Mouse (Mus musculus): ENCODE data around the gene Trim40. TPM values are rescaled to one million over a fixed set of nuclear protein-coding genes. Genes with fewer than 3 reads are reported as not detected.

Gene Trim40
- polyA plus RNA-seq, 1 experiment from 2014 or later = not detected

GRCm38 (mm10) chr17:36858181-36858580 lies 31.7 kb downstream of the Trim40 start:
- peaks cover 69% of the 10 kb centered on the region for H3K36me3 ChIP-seq

GRCm38 (mm10) chr17:36856236-36856635 lies 33.7 kb downstream of the Trim40 start:
- H3K27me3 ChIP-seq = no peaks in the 10 kb centered on the region
- no peak overlapping the region for H3K9ac ChIP-seq (replicated peaks)
- no peaks in the 10 kb centered on the region for H3K4me1 ChIP-seq (replicated peaks)
- ATAC-seq (ENCODE audit: insufficient number of reproducible peaks, insufficient read depth, low FRiP score, low TSS enrichment, low read depth) = no peak
- H3K4me2 ChIP-seq = no peak overlapping the region
- no peaks in the 10 kb centered on the region for H3K9me3 ChIP-seq
- 93% methylated on average over 4 of the region's 4 CpGs for WGBS
- no peak overlapping the region for H3K4me3 ChIP-seq (replicated peaks)
- H3K36me3 ChIP-seq = peaks cover 88% of the 10 kb centered on the region
- H3K27ac ChIP-seq = no peak overlapping the region

More at GRCm38 (mm10) chr17:36858181-36858580, 31.7 kb downstream of the Trim40 start:
- WGBS = 90% methylated on average over 3 of the region's 3 CpGs
- ATAC-seq (ENCODE audit: insufficient number of reproducible peaks, insufficient read depth, low FRiP score, low TSS enrichment, low read depth) = no peak
- no peak overlapping the region for H3K9ac ChIP-seq (replicated peaks)
- no peak overlapping the region for H3K4me2 ChIP-seq
- H3K4me3 ChIP-seq (replicated peaks) = no peak overlapping the region
- no peaks in the 10 kb centered on the region for H3K27me3 ChIP-seq
- no peak overlapping the region for H3K27ac ChIP-seq
- no peaks in the 10 kb centered on the region for H3K9me3 ChIP-seq
- H3K4me1 ChIP-seq (replicated peaks) = no peaks in the 10 kb centered on the region; the same call in 1 of the 2 replicates

GRCm38 (mm10) chr17:36855484-36855883 lies 34.4 kb downstream of the Trim40 start:
- Histone ChIP-seq H3K27ac (no peak overlapping the region), H3K9ac (replicated peaks) (no peak overlapping the region), H3K36me3 (peaks cover 96% of the 10 kb centered on the region), H3K27me3 (no peaks in the 10 kb centered on the region), H3K9me3 (no peaks in the 10 kb centered on the region), H3K4me2 (no peak overlapping the region), H3K4me3 (replicated peaks) (no peak overlapping the region), H3K4me1 (replicated peaks) (no peaks in the 10 kb centered on the region)
- 90% methylated on average over 3 of the region's 3 CpGs for WGBS
- no peak for ATAC-seq (ENCODE audit: insufficient number of reproducible peaks, insufficient read depth, low FRiP score, low TSS enrichment, low read depth)

- H3K27ac ChIP-seq = no peak overlapping the region
- no peaks in the 10 kb centered on the region for H3K27me3 ChIP-seq
- H3K4me2 ChIP-seq = no peak overlapping the region
- H3K4me3 ChIP-seq (replicated peaks) = no peak overlapping the region
- no peak for ATAC-seq (ENCODE audit: insufficient number of reproducible peaks, insufficient read depth, low FRiP score, low TSS enrichment, low read depth)
- WGBS = 85% methylated on average over 5 of the region's 5 CpGs
- no peak overlapping the region for H3K9ac ChIP-seq (replicated peaks)
- H3K4me1 ChIP-seq (replicated peaks) = no peaks in the 10 kb centered on the region
- peaks cover 63% of the 10 kb centered on the region for H3K36me3 ChIP-seq
- no peaks in the 10 kb centered on the region for H3K9me3 ChIP-seq
Observed at GRCm38 (mm10) chr17:36851627-36852026, 38.3 kb downstream of the Trim40 start.

GRCm38 (mm10) chr17:36851200-36851599 lies 38.7 kb downstream of the Trim40 start:
- ATAC-seq (ENCODE audit: insufficient number of reproducible peaks, insufficient read depth, low FRiP score, low TSS enrichment, low read depth) = no peak
- WGBS = 91% methylated on average over 5 of the region's 5 CpGs
- H3K36me3 ChIP-seq = peaks cover 61% of the 10 kb centered on the region

GRCm38 (mm10) chr17:36849992-36850391 lies 39.9 kb downstream of the Trim40 start:
- Histone ChIP-seq H3K9me3 (no peaks in the 10 kb centered on the region), H3K4me2 (no peak overlapping the region), H3K27ac (no peak overlapping the region), H3K9ac (replicated peaks) (no peak overlapping the region), H3K4me3 (replicated peaks) (no peak overlapping the region), H3K27me3 (no peaks in the 10 kb centered on the region), H3K4me1 (replicated peaks) (no peaks in the 10 kb centered on the region; the same call in 1 of the 2 replicates), H3K36me3 (peaks cover 55% of the 10 kb centered on the region)
- WGBS = 95% methylated on average over 2 of the region's 2 CpGs
- no peak for ATAC-seq (ENCODE audit: insufficient number of reproducible peaks, insufficient read depth, low FRiP score, low TSS enrichment, low read depth)

More at GRCm38 (mm10) chr17:36851200-36851599, 38.7 kb downstream of the Trim40 start:
- no peak overlapping the region for H3K4me3 ChIP-seq (replicated peaks)
- H3K27ac ChIP-seq = no peak overlapping the region
- no peak overlapping the region for H3K4me2 ChIP-seq
- H3K27me3 ChIP-seq = no peaks in the 10 kb centered on the region
- no peaks in the 10 kb centered on the region for H3K9me3 ChIP-seq
- H3K9ac ChIP-seq (replicated peaks) = no peak overlapping the region
- no peaks in the 10 kb centered on the region for H3K4me1 ChIP-seq (replicated peaks)

- Histone ChIP-seq H3K4me1 (replicated peaks) (peaks cover 11% of the 10 kb centered on the region), H3K4me2 (no peak overlapping the region), H3K9ac (replicated peaks) (no peak overlapping the region), H3K9me3 (no peaks in the 10 kb centered on the region), H3K27ac (no peak overlapping the region), H3K36me3 (peaks cover 51% of the 10 kb centered on the region), H3K27me3 (no peaks in the 10 kb centered on the region), H3K4me3 (replicated peaks) (no peak overlapping the region)
- ATAC-seq (ENCODE audit: insufficient number of reproducible peaks, insufficient read depth, low FRiP score, low TSS enrichment, low read depth) = no peak
- 75% methylated on average over 5 of the region's 5 CpGs for WGBS
Observed at GRCm38 (mm10) chr17:36848911-36849310, 41.0 kb downstream of the Trim40 start.

- Histone ChIP-seq H3K4me3 (replicated peaks) (no peak overlapping the region), H3K27me3 (no peaks in the 10 kb centered on the region), H3K9me3 (no peaks in the 10 kb centered on the region), H3K4me2 (no peak overlapping the region), H3K9ac (replicated peaks) (no peak overlapping the region), H3K4me1 (replicated peaks) (peaks cover 14% of the 10 kb centered on the region), H3K27ac (no peak overlapping the region), H3K36me3 (peaks cover 14% of the 10 kb centered on the region)
- 73% methylated on average over 1 of the region's 1 CpGs for WGBS
- ATAC-seq (ENCODE audit: insufficient number of reproducible peaks, insufficient read depth, low FRiP score, low TSS enrichment, low read depth) = no peak
Observed at GRCm38 (mm10) chr17:36844725-36845124, 45.2 kb downstream of the Trim40 start.

- H3K27ac ChIP-seq = no peak overlapping the region
- no peak overlapping the region for H3K4me3 ChIP-seq (replicated peaks)
- peaks cover 14% of the 10 kb centered on the region for H3K36me3 ChIP-seq
- H3K9me3 ChIP-seq = no peaks in the 10 kb centered on the region
- no peak overlapping the region for H3K4me2 ChIP-seq
- H3K9ac ChIP-seq (replicated peaks) = no peak overlapping the region
- no peaks in the 10 kb centered on the region for H3K27me3 ChIP-seq
- peaks cover 17% of the 10 kb centered on the region for H3K4me1 ChIP-seq (replicated peaks)
- ATAC-seq (ENCODE audit: insufficient number of reproducible peaks, insufficient read depth, low FRiP score, low TSS enrichment, low read depth) = no peak
Observed at GRCm38 (mm10) chr17:36844286-36844719, 45.6 kb downstream of the Trim40 start.

- Histone ChIP-seq H3K27ac (no peak overlapping the region), H3K36me3 (peaks cover 14% of the 10 kb centered on the region), H3K27me3 (no peaks in the 10 kb centered on the region), H3K4me2 (no peak overlapping the region), H3K9ac (replicated peaks) (no peak overlapping the region), H3K9me3 (no peaks in the 10 kb centered on the region), H3K4me3 (replicated peaks) (no peak overlapping the region), H3K4me1 (replicated peaks) (peaks cover 17% of the 10 kb centered on the region)
- no peak for ATAC-seq (ENCODE audit: insufficient number of reproducible peaks, insufficient read depth, low FRiP score, low TSS enrichment, low read depth)
- 79% methylated on average over 7 of the region's 7 CpGs for WGBS
Observed at GRCm38 (mm10) chr17:36843696-36844095, 46.2 kb downstream of the Trim40 start.

- Histone ChIP-seq H3K4me1 (replicated peaks) (peaks cover 26% of the 10 kb centered on the region), H3K4me3 (replicated peaks) (no peak overlapping the region), H3K4me2 (no peak overlapping the region), H3K9ac (replicated peaks) (no peak overlapping the region), H3K27ac (no peak overlapping the region), H3K27me3 (no peaks in the 10 kb centered on the region), H3K36me3 (peaks cover 12% of the 10 kb centered on the region), H3K9me3 (no peaks in the 10 kb centered on the region)
- no peak for ATAC-seq (ENCODE audit: insufficient number of reproducible peaks, insufficient read depth, low FRiP score, low TSS enrichment, low read depth)
Observed at GRCm38 (mm10) chr17:36840961-36841445, 48.9 kb downstream of the Trim40 start.

- Histone ChIP-seq H3K27ac (no peak overlapping the region), H3K9me3 (no peaks in the 10 kb centered on the region), H3K4me1 (replicated peaks) (peaks cover 29% of the 10 kb centered on the region), H3K4me2 (no peak overlapping the region), H3K4me3 (replicated peaks) (no peak overlapping the region), H3K27me3 (no peaks in the 10 kb centered on the region), H3K9ac (replicated peaks) (no peak overlapping the region), H3K36me3 (0 out of 2 replicates have a peak, but pooled peaks cover 10% of the 10 kb centered on the region)
- WGBS = 55% methylated on average over 3 of the region's 3 CpGs
- ATAC-seq (ENCODE audit: insufficient number of reproducible peaks, insufficient read depth, low FRiP score, low TSS enrichment, low read depth) = no peak
Observed at GRCm38 (mm10) chr17:36839931-36840330, 50.0 kb downstream of the Trim40 start.
